Mouse (Mus musculus) megakaryocyte progenitor cell, adult 5-6 weeks (primary cell): ENCODE results near the gene Tbc1d4. TPM values are rescaled to one million over a fixed set of nuclear protein-coding genes. Genes with fewer than 3 reads are reported as not detected.
A peak's percentile ranks its signal among the peaks of the same experiment; 100 is the strongest.

Experiments
- ATAC-seq: replicated peaks from 2 replicates; pipeline ENCODE4 v1.8.0; 2016; ENCODE audit warnings: mild to moderate bottlenecking, moderate TSS enrichment, inconsistent platforms; ENCODE audit not compliant: poor library complexity
- total RNA-seq, 2 experiments: library from RNA; stranded (forward) in 1 of 2; stranded (reverse) in 1 of 2; fragments of 157-497, 149-512 nt in 1 of 2; fragments of 200-1000 nt in 1 of 2; gene quantifications; 2 replicates each; pipeline versions ENCODE4 v1.2.3 to v1.2.4; 2015 to 2017

The Tbc1d4 gene
- total RNA-seq (2015) (9.4 and 11.5 TPM in 2 replicates), total RNA-seq (2017) (7.5 and 8.1 TPM in 2 replicates)

DNA sequence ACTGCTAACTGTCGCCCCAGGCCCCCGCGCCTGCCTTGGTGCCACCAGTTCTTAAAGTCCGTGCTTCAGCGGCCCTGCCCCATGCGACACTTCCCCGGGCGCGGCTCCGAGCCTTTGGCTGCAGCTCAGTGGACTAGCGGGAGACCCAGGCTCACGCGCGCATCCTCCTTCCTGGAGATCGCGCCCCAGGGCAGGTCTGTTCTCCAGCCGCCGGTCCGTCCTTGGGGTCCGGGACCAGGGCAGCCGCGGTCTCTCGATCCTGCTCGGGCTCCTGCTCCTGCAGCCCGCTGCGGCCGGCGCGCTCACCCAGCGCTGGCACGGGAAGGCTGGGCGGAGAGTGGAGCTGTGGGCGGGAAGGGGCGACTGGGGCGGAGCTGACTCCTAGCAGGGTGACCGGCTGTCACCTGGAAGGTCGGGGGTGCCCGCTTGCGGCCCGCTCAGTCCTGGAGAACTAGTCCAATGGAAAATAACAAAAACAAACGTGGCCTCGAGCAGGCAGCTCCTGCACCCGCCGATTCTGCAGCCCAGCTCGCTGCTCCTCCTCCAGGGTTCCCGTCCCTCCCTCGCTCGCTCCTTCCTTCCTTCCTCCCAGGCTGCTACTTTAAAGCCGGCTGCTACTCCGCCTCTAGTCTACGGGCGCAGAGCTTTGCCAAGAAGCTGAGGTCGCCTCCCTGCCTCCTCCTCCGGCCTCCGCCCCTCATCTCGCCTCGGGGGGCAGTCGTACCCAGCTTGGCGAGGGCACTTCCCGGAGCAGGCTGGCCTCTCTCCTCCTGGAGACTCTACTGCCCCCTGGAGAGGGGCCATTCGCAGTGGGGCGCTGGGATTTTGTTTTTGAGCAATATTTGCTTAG lies at the start of gene Tbc1d4:
TSS of gene Tbc1d4 (minus strand) at position 673 of the 850 bp plus-strand sequence.
- ATAC-seq: peak; percentile 92

GRCm38 (mm10) chr14:101656307-101656706 lies 47.3 kb upstream of the Tbc1d4 start:
- no peak for ATAC-seq

DNA sequence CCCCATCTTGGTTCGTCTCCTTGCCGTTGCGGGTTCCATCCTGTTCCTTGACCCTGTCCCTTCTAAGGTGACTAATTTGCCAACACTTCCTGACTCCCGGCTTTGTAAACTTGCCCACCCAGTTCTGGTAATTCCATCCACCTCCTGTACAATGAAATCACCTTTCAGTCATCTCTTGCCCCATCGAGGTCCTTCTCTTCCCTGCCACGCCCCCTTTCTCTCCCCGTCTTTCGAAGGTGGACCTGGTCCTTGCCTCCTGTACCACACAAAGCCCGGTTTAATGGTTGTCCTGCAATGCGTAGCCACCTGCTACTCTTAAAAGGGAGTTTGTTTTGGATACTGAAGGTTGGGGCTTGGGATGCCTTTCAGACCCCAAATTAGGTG lies 45.5 kb upstream of the Tbc1d4 start:
- no peak for ATAC-seq

GRCm38 (mm10) chr14:101653581-101654525 lies 44.9 kb upstream of the Tbc1d4 start, which contains the start of gene Uchl3:
Uchl3 (plus strand) TSS chr14:101653967.
- peak; percentile 91 for ATAC-seq

DNA sequence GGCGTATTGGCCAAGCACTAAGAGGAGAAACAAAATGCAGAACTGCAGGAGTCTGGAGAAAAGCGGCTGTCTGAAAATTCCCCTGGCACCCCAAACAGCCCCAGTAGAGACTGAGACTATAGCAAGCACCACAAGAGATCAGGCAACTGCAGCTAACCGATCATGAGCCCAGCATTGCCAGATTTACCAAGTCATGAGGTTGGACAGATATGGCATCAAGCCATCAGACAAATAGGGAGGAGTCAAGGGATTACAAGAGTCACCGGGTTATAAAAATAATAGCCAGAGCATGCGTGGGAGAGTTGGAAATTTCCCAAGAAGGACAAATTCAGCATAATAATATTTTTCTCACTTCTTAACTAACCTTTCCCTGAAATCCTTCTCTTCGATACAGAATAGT lies 43.6 kb upstream of the Tbc1d4 start:
- peak; percentile 40 for ATAC-seq

- ATAC-seq: no peak
Measured at GRCm38 (mm10) chr14:101650551-101650950, 41.6 kb upstream of the Tbc1d4 start.

- no peak for ATAC-seq
Measured at GRCm38 (mm10) chr14:101644948-101645347, 36.0 kb upstream of the Tbc1d4 start.

DNA sequence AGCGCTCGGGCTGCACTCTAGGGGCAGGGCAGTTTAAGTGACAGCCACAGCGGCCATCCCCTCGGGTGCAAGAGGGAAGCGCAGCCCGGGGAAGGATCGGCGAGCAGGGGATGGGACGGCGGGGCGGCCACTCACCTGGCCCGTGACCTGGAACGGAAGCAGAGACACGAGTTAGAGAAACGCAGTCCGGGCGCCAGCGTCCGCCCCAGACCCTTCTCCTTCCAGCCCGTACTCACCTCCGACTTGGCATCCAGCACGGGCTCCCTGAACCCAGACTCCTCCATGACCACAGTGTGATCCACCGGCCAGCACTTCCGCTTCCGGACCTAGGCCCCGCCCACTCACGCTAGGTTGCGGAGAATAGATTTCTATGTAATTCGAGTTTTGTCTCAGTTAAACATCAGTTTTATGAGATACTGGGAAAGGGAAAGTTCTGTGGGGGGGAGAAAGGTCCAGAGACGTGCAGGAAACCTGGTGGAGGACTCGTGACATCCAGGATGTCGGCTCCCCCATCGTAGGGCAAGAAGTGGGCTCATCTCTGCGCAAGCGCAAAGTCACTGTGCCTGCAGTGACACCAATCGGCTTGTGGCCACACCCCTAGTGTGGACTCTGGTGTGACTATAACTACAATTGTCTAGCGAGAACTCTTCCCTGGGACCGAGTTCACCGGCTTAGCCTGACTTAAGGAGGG lies 31.3 kb upstream of the Tbc1d4 start, which contains the start of gene Commd6:
TSS of gene Commd6 (minus strand) at position 534 of the 691 bp plus-strand sequence.
- peak; percentile 94 for ATAC-seq

DNA sequence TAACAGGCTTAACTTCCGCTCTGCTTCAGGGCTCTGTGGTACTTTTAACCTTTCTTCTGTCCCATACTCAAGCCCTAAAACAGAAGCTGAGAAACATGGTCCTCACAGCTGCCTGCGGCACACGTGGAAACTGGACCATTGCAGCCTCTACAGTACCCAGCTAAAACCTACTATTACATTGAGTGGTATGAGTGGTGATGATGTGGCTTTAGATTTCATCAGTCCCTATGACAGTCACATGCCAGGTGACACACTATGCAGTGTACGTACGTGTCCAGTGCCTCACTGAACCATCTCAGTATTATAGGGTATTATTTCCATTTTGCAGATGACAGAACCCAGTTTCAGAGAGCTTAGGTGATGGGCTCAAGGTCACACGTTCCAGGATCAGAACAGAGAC lies 28.4 kb upstream of the Tbc1d4 start:
- ATAC-seq: no peak

- ATAC-seq: no peak
Measured at GRCm38 (mm10) chr14:101635765-101636164, 26.8 kb upstream of the Tbc1d4 start.

DNA sequence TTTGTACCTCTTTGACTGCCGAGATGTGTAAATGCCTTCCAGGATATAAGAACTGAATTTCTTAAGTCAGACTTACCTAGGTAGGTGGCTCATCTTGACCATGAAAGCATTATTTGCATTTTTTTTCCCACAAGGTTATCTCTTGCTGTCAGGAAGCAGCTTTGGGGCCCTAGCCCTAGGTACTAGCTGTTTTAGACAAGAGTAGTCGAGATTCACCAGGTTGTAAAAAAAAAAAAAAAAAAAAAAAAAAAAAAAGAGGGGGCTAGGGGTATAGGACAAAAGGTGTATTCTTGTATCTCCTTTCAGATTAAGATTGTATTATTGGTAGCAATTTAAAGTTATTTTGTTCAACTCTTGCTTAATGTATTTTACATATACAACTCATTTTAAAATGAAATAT lies 21.6 kb upstream of the Tbc1d4 start:
- no peak for ATAC-seq

- peak; percentile 70 for ATAC-seq
Measured at GRCm38 (mm10) chr14:101617680-101618079, 8.7 kb upstream of the Tbc1d4 start.

DNA sequence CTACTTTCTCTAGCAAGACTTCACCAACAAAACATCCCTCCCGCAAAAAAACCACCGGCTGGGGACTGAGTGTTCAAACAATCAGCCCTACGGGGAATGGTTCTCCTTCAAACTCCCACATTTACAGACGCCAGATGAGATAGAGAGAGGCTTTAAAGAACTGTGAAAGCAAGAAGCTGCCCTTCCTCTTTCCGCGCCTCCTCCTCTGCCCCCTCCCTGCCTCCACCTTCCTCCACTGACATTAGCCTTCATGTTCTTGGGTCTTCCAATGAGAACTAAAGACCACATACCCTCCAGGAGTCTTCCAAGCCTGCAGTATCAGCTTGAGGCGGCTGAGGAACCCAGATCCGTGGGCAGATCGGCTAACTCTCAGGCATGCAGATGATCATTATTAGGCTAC lies 7.2 kb upstream of the Tbc1d4 start:
- peak; percentile 81 for ATAC-seq

DNA sequence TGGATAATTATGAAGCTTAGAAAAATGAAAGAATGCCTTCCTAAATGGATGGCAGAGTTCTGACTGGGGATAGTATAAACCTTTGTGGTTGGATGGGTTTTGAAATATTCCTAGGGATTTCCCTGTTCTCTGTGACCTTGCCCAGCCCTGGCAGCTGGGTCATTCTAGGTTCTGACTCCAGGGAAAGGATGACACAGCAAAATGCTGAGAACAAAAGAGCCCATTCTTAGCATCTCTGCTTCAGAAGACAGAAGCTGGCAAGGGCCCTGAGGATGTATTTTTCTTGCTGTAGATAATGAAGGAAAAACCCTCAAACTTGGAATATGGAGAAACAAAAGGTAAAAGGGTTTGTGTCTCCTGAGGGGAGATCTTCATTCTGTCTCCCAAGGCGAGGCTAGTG lies 4.2 kb upstream of the Tbc1d4 start:
- no peak for ATAC-seq

- ATAC-seq: no peak
Measured at GRCm38 (mm10) chr14:101610701-101611100, 1.7 kb upstream of the Tbc1d4 start.

- peak; percentile 7 for ATAC-seq
Measured at GRCm38 (mm10) chr14:101607631-101608518, 1.1 kb downstream of the Tbc1d4 start.

DNA sequence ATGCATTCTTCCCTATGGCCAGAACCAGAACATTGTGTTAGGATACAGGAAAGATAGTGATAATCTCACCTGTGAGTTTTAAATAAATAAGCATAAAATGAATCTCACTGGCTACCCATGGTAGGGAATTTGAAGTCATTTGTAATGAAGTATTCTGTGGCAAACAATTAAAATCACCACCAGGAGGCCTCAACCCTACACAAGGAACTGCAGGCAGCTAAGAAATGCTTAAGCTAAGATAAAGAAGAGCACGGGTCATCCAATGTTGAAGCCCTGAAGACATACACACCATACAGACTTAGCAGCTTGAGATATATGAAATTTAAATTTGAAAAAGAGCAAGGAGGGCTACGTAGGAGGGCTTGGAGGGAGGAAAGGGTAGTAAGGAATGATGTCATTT lies 3.1 kb downstream of the Tbc1d4 start:
- 0 out of 2 replicates have a peak, but pooled peaks have one; percentile 14 for ATAC-seq

- no peak for ATAC-seq
Measured at GRCm38 (mm10) chr14:101602851-101603250, 6.1 kb downstream of the Tbc1d4 start.

- no peak for ATAC-seq
Measured at GRCm38 (mm10) chr14:101597096-101597715, 11.8 kb downstream of the Tbc1d4 start.
